Mouse (Mus musculus): ENCODE measurements around the gene Tacr2.

DNA sequence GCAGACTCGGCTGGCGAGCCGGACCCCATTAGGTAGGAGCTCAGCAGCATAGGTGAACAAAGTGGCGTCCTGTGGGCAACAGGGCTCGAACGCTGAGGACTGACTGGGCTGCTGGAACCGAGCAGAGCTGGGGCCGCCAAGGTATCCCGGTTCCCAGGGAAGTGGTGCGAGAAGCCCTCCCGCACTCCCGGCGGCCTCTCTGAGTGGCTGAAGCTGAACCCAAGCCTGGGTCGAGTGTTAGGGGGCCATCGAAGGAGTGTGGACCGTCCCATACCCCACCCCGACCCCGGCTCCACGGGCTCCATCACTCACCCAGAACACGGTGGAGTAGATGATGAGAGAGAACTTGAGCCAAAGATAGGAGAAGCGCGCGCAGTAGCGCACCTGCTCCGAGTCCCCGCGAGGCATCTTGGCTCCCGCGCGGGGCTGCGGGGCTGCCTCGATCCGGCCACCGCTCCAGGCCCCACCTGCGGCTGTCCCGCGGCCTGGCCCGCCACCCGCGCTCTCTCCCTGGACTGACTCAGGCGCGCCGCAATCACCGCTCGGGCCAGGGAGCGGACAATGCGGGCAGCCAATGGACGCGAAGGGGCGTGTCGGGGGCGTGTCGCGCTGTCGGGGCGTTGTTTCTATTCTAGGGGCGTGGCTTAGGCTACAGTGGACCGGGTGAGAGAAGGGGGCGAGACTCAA, 21.4 kb upstream of the Tacr2 start, which contains the start of gene Tspan15:
- TF ChIP-seq CTCF (IDR thresholded peaks at IDR 0.05; ENCODE audit: low read depth, low read length) (no peak), POLR2A (IDR thresholded peaks at IDR 0.05; ENCODE audit: extremely low read depth, insufficient read depth, low read length) (0 out of 2 replicates have a peak, but pooled peaks have one; percentile 57)

Data from liver, adult 2 months (tissue).